Mouse (Mus musculus): ENCODE results near the gene Rfx5.
A peak's percentile ranks its signal among the peaks of the same experiment; 100 is the strongest.
"Not testable (repeated sequence)": the region's sequence is repeated elsewhere in the genome, so short reads cannot be mapped to it uniquely, and the experiment has no call there.

The Rfx5 gene

DNA sequence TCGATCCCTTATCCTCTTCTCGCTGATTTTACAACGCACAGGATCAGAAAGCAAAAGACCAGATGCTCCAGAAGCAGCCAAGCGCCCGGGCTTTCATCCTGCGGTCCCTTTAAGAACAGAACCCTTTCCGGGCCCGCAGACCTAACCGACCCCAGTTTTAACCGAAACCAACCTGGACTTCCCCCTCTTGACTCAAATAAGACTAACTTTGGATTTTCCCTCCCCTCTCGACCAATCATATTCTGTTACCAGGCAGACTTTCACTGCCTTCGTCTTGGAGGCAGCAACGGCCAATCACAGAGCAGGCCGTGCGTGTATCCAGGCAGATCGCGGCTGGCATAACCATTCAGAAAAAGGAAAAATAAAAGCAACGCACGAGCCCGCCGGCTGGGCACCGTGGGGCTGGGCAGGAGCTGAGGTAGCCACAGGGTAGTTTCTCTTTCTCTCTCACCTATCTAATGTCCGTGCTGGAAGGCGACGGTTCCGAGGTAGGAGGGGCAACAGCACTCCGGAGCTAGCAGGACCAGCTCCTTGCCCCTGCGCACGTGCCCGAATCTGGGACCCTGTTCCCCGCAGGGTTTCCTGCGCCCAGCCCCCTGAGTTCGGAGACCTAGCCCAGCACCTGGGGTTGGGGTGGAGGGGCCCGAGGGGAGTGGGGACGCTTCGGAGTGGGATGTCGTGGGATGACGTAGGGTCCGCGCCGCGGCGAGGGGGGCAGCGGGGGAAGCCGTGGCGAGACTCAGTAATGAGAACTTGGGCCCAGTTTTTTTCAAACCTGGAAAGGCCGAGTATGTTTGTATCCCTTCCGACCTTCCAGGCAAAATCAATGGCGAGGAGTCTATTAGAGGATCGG is at the start of gene Rfx5:
TSS of gene Rfx5 (plus strand) at position 312 of the 853 bp plus-strand sequence.
- DNase-seq = peak; percentile 75

DNA sequence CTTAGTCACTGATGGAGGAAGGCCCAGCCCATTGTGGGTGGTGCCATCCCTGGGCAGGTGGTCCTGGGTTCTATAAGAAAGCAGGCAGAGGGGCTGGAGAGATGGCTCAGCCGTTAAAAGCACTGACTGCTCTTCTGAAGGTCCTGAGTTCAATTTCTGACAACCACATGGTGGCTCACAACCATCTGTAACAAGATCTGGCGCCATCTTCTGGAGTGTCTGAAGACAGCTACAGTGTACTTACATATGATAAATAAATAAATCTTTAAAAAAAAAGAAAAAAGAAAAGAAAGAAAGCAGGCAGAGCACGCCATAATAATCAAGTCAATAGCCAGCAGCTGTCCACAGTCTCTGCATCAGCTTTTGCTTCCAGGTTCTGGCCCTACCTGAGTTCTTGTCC is 49.1 kb upstream of the Rfx5 start:
- not testable (repeated sequence) for DNase-seq

DNA sequence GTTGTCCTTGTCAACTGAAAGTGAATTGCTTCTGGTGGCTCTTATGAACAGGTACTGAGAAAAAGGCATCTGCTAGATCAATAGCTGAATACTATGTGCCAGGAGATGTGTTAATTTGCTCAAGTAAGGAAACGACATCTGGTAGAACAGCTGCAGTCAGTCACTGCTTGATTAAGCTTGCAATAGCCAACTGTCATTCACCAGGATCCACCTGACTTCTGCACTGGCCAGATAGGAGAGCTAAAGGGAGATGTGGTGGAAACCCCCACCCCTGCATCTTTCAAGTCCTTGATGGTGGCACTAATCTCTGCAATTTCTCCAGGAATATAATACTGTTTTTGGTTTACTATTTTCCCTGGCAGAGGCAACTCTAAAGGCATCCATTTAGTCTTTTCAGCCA is 47.4 kb upstream of the Rfx5 start:
- no peak for DNase-seq

DNA sequence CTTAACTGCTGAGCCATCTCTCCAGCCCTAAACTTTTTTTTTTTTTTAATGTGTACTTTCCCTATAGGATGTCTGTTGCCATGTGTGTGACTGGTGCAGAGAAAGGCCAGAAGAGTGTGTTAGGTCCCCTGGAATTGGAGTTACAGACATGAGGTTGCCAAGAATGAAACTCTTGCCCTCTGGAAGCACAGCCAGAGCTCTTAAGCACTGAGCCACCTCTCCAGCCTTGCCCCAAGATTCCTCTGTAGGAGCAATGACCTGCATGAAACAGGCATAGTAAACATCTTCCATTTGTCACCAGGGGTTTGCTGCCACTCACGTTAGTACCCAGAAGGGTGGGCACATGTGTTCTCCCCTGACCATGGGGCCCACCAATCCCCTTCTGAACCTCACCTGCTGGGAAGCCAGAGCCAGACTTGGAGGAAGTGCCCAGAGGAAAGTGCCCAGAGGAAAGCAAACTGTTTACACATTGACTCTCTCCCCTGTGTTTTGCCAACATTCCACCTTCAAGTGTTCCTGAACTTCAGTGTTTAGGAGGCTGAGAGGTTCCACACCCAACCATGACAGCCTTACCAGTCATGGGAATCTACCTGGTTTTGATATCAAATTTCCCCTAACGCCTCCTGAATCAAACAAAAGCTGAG is 42.7 kb upstream of the Rfx5 start:
- DNase-seq = no peak

DNA sequence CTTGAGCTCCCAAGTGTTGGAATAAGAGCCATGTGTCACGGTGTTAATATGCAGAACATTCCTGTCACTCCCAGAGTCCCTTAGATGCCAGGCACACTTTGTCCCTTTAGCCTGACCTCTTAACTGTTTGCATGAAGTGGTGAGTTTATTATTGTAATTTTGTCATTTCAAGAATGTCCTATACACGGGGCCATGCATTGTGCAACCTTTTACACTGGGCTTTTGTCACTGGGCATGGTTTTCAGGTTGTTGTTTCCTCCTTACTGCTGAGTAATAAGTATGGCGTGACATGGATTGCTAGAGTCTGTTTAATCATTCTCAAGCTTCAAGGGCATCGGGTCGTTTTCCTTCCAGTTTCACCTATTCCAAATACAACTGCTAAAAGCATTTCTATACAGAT is 40.1 kb upstream of the Rfx5 start:
- DNase-seq = no peak

DNA sequence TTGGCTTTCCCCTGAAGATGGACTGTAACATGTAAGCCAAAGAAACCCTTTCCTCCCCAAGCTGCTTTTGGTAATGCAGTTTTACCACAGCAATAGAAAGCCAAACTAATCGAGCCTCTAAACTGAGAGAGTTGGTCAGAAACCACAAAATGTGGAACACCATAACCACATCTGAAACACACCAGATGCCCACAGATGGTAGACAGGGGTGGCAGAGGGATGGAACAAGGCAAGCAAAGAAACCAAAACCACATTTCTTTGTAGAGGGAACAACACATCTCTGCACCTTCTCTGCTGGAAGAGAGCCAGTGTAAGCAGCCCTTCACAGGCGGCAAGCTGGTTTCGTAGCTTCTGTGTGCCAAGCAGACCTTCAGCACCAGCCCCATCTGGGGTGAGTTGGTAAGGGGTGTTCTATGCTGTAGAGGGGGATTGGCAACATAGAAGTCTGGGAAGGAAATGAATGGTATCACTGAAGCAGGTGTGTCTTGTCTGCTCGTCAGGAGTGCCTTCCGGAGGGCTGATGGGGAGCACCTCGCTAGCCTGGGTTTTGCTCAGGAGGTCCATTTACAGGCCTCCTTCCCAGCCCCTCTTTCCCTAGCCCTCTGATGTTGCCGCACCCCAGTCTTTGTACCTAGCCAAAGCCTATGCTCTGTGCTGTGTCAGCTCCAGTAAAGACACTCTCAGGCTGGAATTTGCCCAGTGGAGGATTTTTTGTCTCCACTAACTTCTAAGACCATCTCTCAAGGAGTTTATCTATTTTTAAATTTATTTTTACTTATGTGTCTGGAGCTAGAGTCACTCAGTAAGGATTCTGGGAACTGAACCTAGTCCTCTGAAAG is 37.8 kb upstream of the Rfx5 start:
- no peak for DNase-seq

DNA sequence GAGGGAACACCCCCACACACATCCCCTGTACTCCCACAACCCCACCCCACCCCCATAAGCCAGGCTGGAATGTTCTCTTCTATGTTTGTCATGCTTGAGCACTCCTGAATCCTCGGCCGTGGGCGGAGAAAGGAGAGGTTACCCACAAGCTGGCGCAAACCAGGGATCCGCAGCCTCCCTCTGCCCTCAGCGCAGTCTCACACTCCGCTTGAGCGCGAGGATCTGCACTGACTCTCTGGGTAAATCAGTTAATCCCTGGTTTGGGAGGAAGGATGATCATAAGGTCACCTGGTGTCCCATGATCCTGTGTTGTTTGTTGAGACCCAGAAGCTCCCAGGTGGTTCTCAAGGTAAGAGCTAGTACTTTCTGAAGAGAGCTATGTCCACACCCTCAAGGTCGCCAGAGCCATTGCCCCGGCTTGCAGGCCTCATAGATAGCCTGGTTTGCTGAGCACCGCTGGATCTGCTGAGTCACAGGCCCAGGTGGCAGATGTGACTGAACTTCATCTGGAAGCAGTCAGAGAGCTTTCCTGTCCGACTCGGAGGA is 36.0 kb upstream of the Rfx5 start:
- no peak for DNase-seq

DNA sequence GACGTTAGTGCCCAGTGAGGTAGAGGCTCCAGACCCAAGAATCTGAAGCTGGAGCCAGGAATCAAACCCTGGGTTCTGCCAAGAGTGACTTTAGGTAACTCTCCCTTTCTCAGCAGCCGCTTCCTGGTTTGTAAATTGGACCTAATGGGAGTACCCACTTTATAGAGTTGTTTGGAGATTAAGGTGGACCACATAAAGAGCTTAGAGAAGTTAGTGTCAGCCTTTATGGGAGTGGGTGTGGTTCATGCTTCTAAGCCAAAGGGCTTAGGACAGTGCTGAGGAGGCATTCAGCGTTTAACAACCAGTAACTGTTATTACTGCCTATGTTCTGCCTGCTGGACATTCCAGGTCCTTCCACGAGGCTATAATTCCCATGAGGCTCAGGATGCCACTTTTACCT is 35.0 kb upstream of the Rfx5 start:
- DNase-seq = no peak

DNA sequence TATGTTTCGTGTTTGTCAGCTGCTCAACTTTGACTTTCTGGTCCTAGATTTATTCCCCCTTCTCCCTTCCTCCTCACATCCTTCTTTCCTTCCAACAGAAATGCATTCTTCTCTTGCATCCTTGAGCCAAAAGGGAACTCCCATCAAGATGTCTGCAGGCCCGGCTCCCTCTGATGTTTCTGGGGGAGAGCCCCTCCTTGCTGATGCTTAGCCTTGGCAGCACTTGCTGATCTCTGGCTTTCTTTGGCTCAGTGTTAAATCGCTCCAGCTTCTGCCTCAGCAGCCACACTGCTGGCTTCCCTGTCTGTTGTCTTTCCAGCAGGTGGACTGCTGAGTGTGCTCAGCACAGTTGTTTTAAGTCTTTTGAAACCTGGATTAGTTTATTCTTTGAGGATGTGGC is 32.8 kb upstream of the Rfx5 start:
- DNase-seq = no peak

DNA sequence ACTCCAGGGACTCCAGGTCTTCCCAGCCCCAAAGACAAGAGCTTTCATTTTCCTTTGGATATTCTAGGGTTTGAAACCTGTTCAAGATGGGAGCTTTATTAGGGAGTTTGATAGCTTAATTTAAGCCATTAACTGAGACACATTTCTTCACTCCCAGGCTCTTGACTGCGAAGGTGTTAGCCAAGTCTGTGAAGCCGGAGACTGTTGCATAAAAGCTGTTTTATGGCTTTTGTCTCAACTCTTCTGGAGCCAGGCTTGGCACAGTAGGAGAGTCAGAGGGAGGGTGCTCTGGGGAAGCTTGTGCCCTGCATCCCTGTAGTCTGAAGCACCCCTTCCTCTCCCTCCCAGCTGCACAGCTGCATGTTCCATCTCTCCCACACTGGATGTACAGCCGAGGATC is 31.5 kb upstream of the Rfx5 start:
- no peak for DNase-seq

DNA sequence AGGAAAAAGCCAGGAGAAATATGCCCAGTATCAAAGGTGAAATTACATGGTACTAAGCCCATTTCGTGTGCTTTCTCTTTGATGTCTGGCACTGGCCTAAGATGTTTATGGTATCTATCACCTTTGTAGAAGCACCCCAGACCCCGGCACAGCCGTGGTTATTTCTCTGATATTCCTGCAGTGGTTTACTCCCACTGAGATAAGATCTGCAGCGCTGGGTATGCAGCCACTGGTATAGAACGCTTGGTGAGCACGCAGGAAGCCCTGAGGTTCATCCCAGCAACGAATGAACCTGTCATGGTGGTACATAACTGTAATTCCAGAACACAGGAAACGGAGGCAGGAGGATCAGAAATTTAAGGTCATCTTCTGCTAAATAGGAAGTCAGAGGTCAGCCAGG is 29.2 kb upstream of the Rfx5 start:
- no peak for DNase-seq

DNA sequence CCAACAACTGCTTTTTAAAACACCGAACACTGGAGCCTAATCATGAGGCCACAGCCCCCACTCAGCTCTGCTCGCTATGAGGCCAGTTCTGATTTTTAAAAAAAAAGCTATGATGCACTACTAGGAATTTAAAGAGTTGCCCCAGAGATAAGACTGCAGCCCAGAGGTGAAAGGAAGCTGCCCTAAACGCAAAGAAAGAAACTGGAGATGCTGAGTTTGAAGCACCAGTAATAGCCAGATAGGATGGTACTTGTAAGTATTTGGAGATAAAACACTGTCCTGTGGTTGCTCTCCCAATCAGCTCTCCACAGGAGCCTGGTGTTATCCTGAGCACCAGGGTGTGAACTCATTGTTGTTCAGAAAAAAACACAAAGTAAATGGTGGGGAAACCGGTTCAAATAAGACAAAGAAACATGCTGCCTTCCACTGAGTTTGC is 27.6 kb upstream of the Rfx5 start:
- DNase-seq = not testable (repeated sequence)

DNA sequence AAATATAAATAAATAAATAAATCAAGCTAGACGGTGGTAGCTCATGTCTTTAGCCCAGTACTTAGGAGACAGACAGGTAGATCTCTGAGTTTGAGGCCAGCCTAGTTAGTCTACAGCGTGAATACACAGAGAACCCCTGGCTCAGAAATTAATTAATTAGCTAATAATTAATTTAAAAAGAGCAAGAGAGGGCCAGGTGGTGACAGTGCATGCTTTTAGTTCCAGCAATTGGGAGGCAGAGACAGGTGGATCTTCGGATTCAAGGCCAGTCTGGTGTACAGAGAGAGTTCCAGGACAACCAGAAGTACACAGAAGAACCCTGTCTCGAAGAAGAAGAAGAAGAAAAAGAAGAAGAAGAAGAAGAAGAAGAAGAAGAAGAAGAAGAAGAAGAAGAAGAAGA is 24.9 kb upstream of the Rfx5 start:
- not testable (repeated sequence) for DNase-seq

DNA sequence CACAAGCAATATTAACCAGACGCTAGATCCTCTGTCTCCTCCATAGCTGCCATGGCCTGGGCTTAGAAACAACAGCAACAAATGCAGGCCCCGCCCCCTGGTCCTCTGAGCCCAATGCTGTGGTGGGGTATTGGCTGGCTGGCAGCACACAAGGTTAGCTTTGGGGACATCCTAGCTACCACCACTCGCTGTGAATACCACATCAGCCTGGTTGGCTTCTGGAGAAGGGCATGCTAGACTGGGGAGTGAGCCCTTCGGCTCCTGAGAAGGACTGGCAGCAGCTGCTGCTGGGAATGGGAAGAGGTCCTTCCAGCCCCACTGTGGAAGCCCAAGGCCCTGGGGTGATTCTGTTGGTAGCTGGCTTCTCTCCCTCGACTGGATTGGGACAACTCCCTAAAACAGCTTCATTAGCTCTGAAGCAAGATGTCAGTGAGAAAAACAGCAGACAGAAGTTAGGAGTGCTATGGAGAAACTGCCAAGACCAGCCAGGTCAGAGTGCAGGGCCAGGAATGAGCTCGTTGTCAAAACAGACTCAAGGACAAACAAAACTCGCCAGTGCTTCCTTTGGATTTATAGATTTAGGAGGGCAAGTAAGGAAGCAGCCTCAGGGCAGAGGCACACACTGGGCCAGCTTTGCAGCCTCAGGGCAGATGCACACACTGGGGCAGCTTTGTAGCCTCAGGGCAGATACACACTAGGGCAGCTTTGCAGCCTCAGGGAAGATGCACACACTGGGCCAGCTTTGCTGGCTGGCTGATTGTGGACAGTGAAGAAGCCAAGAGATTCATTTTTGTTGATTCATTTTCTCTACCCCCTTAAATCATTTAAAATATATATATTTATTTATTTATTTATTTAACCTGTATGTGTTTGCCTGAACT is 23.2 kb upstream of the Rfx5 start:
- not testable (repeated sequence) for DNase-seq

DNA sequence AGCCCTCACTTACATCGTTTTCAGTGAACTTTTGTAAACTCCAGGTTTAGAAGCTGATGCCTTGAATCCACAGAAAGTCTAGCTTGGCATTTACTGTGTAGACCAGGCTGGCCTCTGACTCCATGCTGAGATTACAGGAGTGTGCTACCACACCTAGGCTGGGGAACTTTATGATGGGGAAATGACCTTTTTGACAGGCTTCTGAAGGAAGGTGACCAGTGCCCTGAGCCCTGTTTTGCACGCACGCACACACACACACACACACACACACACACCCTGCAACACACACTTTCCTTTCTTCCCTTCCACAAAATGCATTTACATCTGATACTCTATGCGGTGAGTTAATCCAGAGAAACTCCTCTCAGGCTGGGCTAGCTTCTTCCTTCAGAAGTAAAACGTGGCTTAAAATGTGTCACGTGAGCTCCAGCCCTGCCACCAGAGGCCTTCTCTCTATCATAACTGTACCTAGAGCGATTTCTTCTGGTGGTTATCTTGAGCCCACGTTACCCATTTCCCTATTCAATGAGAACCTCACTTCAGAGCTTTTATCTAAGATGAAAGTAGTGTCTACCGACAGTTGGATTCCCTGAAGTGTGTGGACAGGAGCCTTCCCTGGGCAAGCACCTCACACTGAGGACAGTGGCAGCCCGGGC is 22.3 kb upstream of the Rfx5 start:
- DNase-seq = not testable (repeated sequence)

DNA sequence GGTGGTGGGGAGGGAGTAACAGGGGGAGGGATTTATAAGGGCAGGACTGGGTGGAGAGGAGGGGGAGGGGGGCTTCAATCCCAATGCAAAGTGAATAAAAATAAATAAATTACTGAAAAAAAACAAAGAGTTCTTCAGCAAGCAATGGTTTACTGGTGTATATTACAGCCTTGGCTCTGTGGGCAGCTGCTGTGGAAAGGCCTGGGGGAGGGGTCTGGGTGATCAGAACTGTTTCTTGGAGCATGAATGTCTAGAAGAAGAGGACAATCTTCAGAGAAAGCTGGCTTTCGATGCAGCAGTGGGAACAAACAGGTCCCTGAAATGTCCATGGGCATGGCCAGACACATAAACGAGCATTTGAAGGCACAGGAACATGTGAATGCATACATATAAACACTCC is 21.6 kb upstream of the Rfx5 start:
- not testable (repeated sequence) for DNase-seq

DNA sequence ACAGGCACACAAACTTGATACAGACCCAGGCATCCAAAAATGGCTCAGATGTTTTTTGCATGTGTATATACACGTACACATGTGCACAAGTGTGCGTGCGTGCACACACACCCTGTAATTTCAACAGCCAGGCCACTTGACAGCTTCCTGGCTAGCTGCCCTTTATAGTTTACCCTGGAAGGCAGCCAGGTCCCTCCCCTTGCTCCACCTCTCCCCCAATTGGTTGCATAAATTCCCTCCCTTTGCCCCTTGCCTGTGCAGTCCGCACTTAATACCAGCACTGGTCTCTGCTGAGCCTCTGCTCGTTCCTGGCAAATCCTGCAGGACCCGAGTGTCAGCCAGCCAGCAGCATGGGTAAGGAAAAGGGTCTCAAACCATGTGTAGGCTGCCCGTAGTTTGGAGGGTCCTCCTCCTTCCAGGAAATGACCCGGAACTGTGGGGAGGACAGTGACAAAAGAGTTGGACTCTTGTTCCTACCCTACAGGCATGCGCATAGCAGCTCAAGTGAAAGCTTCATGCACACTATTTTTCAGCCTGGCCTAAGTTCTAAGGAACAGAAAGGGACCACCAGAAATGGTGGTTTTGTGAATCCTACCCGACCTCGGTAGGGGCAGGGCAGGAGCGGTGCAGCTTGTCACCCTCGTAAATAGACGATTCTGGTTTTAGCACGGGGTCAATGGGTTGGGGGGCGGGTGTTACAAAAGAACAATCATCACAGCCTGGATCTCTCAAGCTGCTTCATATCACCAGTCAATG is 20.9 kb upstream of the Rfx5 start, which contains the start of gene Selenbp1:
TSS of gene Selenbp1 (plus strand) at position 248 of the 756 bp plus-strand sequence.
- peak; percentile 51 for DNase-seq

DNA sequence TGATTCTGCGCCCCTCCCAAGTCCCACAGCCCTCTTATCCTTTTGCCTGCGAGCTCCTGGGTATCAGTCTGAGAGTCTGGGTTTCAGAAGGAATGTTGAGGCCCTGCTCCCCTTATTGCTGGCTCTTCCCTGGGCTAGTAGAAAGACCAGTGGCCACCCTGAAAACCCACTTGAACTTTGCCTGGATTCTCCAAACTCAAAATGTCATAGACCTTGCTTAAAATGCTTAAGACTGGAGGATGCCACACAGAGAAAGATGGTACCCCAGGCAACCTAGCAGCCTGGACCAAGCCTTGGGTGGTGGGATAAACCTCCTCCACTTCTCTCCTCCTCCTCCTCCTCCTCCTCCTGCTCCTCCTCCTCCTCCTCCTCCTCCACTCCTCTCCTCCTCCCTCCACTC is 20.3 kb upstream of the Rfx5 start:
- DNase-seq = not testable (repeated sequence)

DNA sequence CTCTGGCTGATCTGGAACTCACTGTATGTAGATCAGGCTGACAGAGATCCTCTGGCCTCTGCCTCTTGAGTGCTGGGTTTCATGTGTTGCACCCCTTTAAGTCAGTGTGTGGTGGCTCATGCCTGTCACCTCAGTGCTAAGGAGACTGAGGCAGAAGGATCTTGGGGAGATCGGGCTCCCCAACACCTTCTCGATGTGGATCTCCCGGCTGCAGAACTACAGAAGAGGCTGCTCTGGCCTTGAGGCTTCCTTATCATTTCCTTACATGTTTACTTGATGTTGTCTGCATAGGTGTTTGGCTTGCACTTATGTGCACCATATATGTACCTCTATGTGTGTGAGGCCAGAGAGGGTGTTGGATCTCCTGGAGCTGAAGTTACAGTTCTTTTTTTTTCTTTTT is 19.3 kb upstream of the Rfx5 start:
- DNase-seq = not testable (repeated sequence)

DNA sequence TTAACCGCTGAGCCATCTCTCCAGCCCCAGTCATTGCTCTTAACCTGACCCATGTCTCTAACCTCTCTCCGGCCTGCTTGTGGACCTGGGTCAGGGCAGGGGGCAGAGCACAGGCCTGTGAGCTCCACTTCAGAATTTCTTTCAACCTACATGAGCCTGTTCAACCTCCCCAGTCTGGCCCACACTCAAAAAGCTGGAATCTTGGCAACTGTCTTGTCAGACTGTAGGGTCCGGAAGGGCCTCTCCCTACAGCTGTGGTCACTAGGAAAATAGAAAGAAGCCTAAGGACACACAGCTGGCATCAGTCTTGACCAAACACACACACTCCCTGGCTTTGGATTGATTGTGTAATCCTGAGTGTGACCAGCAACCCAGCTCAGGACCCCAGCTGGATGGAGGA is 18.5 kb upstream of the Rfx5 start:
- not testable (repeated sequence) for DNase-seq

DNA sequence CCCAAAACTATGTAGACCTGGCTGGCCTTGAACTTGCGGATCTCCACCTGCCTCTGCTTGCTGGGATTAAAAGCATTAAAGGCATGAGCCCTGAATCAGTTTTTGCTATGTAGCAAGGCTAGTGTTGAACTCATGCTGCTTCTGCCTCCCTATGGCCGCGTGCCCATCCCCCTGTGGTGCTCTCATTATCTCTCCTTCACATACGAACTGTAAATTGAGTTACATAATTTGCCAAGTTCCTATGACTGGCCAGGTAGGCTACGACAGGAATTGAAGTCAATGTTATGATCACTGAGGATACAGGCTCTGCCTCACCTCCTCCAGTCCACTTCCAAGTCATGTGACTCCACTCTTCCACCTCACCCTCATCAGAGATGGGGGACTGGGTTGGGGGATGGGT is 17.7 kb upstream of the Rfx5 start:
- not testable (repeated sequence) for DNase-seq

Measured in right cerebral cortex, postnatal 4 days (tissue).